ENCODE assay signal across 8 mouse cellular contexts in the genomic region with DNA sequence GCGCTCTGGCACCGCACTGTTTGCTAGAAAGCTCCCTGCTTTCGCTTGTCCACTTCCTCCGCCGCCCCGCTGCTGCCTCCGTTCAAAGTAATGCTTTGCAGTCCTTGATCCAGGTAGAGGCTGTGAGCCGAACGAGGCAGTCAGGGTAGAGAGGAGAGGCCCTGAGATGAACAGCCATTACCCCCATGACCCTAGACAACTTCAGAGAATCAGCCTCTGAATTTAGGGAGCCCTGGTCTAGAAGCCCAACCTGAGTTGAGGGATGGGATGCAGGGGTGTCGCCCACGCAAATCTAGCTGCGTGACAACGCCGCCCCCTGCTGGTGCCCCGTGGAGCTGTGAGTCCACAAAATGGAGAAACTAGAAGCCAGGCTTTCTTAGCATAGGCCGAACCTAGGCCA. TPM values are rescaled to one million over a fixed set of nuclear protein-coding genes. Genes with fewer than 3 reads are reported as not detected.
DNase-seq lines count a peak whose midpoint lies in the region; ATAC-seq lines count a peak whose summit lies in the region.

No protein-coding gene starts in this region.

- ATAC-seq in erythroblast, adult 5-6 weeks (replicated peaks; ENCODE audit: low FRiP score, poor library complexity, severe bottlenecking), result peak; percentile 76
- ATAC-seq in heart, embryonic 11.5 days (replicated peaks; ENCODE audit: insufficient number of reproducible peaks, low FRiP score, low TSS enrichment), result no peak; the same call in 1 of the 2 replicates
- ATAC-seq in kidney, embryonic 15.5 days (replicated peaks; ENCODE audit: low FRiP score), result peak; percentile 63

- H3K27me3 ChIP-seq in heart, embryonic 11.5 days (ENCODE audit: control insufficient read depth, insufficient read depth, low read length), result no peaks in the 10 kb centered on the region
- H3K27me3 ChIP-seq in kidney, embryonic 15.5 days, result peaks cover 31% of the 10 kb centered on the region

- WGBS in heart, embryonic 11.5 days (ENCODE audit: insufficient replicate concordance), result 3% methylated on average over 16 of the region's 16 CpGs
- 2% methylated on average over 16 of the region's 16 CpGs for WGBS in kidney, embryonic 15.5 days

- peaks cover 7% of the 10 kb centered on the region for H3K4me1 ChIP-seq in heart, embryonic 11.5 days (ENCODE audit: control insufficient read depth, insufficient read depth, low read length)
- H3K4me1 ChIP-seq in kidney, embryonic 15.5 days, result peaks cover 23% of the 10 kb centered on the region

- H3K4me3 ChIP-seq in heart, embryonic 11.5 days (ENCODE audit: low read depth, low read length), result peak overlapping the region; percentile 81
- H3K4me3 ChIP-seq in kidney, embryonic 15.5 days (replicated peaks), result peak overlapping the region; percentile 68

- peak overlapping the region; percentile 86 for H3K4me2 ChIP-seq in heart, embryonic 11.5 days
- peak overlapping the region; percentile 94 for H3K4me2 ChIP-seq in kidney, embryonic 15.5 days

- H3K9me3 ChIP-seq in heart, embryonic 11.5 days (replicated peaks; ENCODE audit: control insufficient read depth, low read length), result no peaks in the 10 kb centered on the region
- no peaks in the 10 kb centered on the region for H3K9me3 ChIP-seq in kidney, embryonic 15.5 days (replicated peaks)

- peak overlapping the region; percentile 77 for H3K9ac ChIP-seq in heart, embryonic 11.5 days (ENCODE audit: low read depth, low read length)
- H3K9ac ChIP-seq in kidney, embryonic 15.5 days, result peak overlapping the region; percentile 46

- no peaks in the 10 kb centered on the region for H3K36me3 ChIP-seq in heart, embryonic 11.5 days (ENCODE audit: control insufficient read depth, insufficient read depth, low read length)
- H3K36me3 ChIP-seq in kidney, embryonic 15.5 days, result no peaks in the 10 kb centered on the region

- H3K27ac ChIP-seq in heart, embryonic 11.5 days (ENCODE audit: low read depth, low read length), result peak overlapping the region; percentile 88
- peak overlapping the region; percentile 61 for H3K27ac ChIP-seq in kidney, embryonic 15.5 days

- peak; percentile 18 for DNase-seq in A20 (ENCODE audit: low read depth, low spot score)
- DNase-seq in adrenal gland, postnatal 4 days (ENCODE audit: low spot score in 2 of 2), result peak; percentile 81 to 83
- DNase-seq in liver, result peak; percentile 85
- peak; percentile 56 to 81 for DNase-seq in monocyte, adult 2 months (ENCODE audit: low read depth in 1 of 2, low spot score in 2 of 2)
- peak; percentile 74 to 84 for DNase-seq in spleen, postnatal 36 days (ENCODE audit: low spot score in 2 of 2)

RNA-seq across cellular contexts. Expression of gene Tent5a, which starts 1.1 kb away (rescaled TPM):
- 10 to 100 TPM; 12.4 to 15.1 TPM for total RNA-seq in adrenal gland, postnatal 4 days (2021)
- 16.3 and 18.6 TPM in 2 replicates for total RNA-seq in erythroblast, adult 5-6 weeks (2015; ENCODE audit: low replicate concordance)
- 11.0 and 12.2 TPM in 2 replicates for total RNA-seq in erythroblast, adult 5-6 weeks (2017; ENCODE audit: low replicate concordance)
- 8.2 and 8.7 TPM in 2 replicates for polyA plus RNA-seq in heart, embryonic 11.5 days (2014; fragmentation: Nextera tagmentation; extraction: Ambion mirVana)
- 3.9 and 5.3 TPM in 2 replicates for polyA plus RNA-seq in kidney, embryonic 15.5 days (2015; fragmentation: Nextera tagmentation; extraction: Ambion mirVana)

RNA-seq across cellular contexts. Expression of gene Gm11114, which starts 15.7 kb away (rescaled TPM):
- total RNA-seq in adrenal gland, postnatal 4 days (2021), result not detected
- not detected in 2 replicates for total RNA-seq in erythroblast, adult 5-6 weeks (2015; ENCODE audit: low replicate concordance)
- not detected in 2 replicates for total RNA-seq in erythroblast, adult 5-6 weeks (2017; ENCODE audit: low replicate concordance)
- not detected in 2 replicates for polyA plus RNA-seq in heart, embryonic 11.5 days (2014; fragmentation: Nextera tagmentation; extraction: Ambion mirVana)
- not detected in 2 replicates for polyA plus RNA-seq in kidney, embryonic 15.5 days (2015; fragmentation: Nextera tagmentation; extraction: Ambion mirVana)

Comparison
In these comparisons a context has a peak if more than half of its experiments do, and no peak if none do; other contexts are left out.
1. DNase-seq: peak in every context shown above with its lines; median percentile 85 in liver; 82 in adrenal gland, postnatal 4 days; 79 in spleen, postnatal 36 days; 68 in monocyte, adult 2 months; 18 in A20.